Mouse (Mus musculus) neutrophil, adult 5-6 weeks (primary cell): ENCODE measurements around the gene Asic3. TPM values are rescaled to one million over a fixed set of nuclear protein-coding genes. Genes with fewer than 3 reads are reported as not detected.

ENCODE experiments used
- ATAC-seq: fragments of 151-379, 151-347 bp; 2 replicates; pipeline ENCODE4 v1.8.0; 2017; ENCODE audit warnings: mild to moderate bottlenecking, moderate TSS enrichment; ENCODE audit not compliant: insufficient number of reproducible peaks, poor library complexity, low FRiP score, severe bottlenecking; ENCODE audit errors: extremely low read depth
- total RNA-seq: library from RNA; stranded (forward); fragments of 200-1000 nt; gene quantifications from 2 replicates; pipeline ENCODE4 v1.2.3, GENCODE M21; 2017

Asic3 gene
- total RNA-seq, 1 experiment from 2014 or later: 0.23 TPM

GRCm38 (mm10) chr5:24412063-24412462 lies 1.1 kb upstream of the Asic3 start:
- no peak for ATAC-seq

DNA sequence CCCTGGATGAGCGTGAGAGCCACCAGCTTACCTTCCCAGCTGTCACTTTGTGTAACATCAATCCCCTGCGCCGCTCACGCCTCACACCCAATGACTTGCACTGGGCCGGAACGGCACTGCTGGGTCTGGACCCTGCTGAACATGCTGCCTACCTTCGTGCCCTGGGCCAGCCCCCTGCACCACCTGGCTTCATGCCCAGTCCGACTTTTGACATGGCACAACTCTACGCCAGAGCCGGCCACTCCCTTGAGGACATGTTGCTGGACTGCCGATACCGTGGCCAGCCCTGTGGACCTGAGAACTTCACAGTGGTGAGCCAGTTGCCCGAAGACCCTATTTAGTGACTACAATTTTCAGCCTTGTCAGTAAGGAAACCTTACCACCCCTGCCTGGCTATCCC lies 746 bp downstream of the Asic3 start:
- no peak for ATAC-seq

- ATAC-seq: peak; percentile 65
Measured at GRCm38 (mm10) chr5:24416222-24416736, 3.1 kb downstream of the Asic3 start.

- ATAC-seq: no peak
Measured at GRCm38 (mm10) chr5:24417587-24417986, 4.4 kb downstream of the Asic3 start.

GRCm38 (mm10) chr5:24420381-24420780 lies 7.2 kb downstream of the Asic3 start:
- no peak for ATAC-seq

DNA sequence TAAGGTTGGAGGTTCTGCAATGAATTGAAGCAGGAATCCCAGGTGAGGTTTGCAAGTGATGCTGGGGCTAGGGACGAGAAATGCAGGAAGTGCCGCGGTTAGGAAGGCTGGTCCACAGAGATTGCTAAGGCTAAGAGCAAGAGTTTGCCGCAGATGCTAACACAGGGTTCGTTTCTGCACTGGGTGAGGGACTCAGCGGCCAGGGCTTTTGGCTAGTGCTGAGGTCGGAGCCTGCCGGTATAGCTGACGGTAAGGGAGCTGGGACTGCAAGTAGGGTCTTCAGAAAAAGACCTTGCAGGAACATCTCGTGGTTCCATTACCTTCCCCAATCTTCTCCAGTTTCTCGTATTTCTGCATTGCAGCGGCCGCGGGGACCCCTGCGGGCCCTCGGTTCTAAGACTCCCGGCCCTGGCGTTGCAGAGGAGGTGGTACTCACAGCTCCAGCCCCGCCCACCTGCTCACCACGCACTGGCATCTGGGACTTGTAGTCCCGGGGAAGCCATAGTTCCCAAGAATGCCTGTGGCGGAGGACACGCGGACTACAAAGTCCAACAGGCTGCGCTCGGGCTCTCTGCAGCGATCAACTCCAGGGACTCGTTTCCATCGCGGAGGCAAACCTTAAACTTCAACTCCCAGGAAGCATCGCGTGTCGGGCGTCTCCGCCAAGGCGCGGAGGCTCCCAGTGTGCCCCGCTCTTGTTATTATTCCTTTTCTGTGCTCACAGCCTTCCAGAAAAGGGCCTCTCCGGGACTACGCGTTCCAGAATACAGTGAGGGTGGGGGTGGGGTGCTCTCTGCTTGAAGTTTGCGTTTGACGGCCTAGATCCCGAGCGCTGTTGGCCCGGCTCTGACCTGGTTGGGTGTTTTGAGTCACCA lies 10.2 kb downstream of the Asic3 start, which contains the start of the genes Cdk5 and Slc4a2:
Gene Cdk5, minus strand, starts transcription at position 402 of the 875 bp plus-strand sequence.
Gene Slc4a2, plus strand, starts transcription at position 709 of the 875 bp plus-strand sequence.
- peak; percentile 93 for ATAC-seq

DNA sequence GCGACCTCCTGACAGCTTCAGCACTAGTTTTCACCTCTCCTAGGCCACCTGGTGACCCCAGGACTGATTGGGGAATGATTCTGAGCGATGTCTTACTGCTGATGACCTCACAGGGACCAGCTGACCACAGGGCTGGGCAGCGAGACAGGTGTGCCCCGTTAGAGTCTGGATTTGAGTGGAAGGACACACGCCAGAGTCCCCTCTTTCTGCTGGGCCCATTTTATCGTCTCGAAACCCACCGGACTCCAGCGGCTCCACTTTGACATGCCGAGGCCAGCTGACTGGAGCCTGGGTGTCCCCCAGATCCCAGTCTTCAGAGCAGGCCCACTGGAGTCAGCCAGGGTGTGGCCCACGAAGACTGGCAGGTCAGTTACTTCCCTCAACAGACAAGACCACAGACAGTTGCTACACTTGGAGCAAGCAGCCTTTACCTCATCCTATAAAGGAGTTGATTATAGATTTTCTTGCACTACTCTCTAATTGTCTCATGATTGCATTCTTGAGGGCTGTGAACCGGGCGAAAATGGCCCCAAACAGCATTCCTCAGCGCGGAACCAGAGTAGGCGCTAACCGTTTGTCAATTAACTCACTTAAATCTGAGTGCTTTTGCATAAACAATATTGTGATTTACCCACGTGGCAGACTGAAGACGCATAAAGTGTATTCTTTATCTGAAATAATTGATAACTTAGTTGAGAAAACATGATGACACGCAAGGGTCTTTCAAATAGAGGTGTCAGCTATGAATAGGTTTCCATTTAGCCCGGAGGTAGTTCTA lies 11.0 kb downstream of the Asic3 start:
- no peak for ATAC-seq

DNA sequence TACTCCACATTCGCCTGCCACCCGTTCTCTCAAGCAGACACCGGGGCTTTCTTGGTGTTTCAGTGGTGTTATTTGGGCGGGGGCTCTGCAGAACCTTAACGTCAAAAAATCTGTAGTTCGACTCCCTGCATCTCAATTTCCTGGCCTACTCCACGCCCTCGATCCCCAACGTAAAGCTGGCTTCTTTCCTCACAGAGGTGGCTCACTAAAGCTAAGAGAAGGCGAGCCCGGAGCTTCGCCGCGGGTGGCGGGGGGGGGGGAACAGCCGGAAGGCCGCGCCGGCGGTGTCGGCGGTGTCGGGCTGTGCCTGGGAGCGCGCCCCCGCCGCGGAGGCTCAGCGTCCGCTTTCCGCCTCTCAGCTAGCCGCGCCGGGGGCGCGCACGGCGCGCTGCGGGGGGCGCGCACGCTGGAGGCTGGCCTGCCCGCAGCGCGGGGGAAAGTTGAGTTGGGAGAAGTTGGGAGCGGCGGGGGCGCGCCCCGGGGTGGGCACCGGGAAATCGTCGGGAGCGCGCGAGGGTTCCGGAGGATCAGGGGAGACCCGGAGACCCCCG lies 11.7 kb downstream of the Asic3 start:
- ATAC-seq: 0 out of 2 replicates have a peak, but pooled peaks have one; percentile 6

DNA sequence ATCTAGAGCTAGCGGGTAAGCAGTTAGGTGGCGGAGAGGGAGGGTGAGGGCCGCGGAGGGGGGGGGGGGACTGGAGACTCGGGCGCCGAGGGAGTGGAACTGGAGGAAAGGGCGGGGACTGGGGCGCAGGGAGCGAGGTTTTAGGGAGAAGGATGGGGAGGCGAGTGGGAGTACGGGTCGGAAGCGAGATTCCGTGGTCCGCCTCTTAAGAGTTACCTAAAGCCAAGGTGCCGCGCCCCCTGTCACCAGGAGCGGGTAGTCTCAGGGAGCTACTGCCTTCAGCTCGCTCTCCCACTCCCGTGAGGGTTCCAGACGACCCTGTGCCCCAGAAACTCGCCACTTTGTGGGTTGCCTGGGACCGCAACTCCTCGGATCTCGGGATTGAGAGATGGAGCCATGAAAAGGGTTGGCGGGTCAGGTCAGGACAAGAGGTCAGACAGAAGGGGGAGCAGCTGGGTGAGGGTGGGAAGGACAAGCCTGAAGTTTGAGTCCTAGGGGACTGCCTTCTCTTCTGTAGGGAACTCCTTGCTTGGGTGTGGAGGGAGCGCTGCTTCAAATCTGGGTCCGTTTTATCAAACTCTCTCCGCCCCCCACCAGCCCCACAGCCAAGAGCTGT lies 12.3 kb downstream of the Asic3 start:
- no peak for ATAC-seq

DNA sequence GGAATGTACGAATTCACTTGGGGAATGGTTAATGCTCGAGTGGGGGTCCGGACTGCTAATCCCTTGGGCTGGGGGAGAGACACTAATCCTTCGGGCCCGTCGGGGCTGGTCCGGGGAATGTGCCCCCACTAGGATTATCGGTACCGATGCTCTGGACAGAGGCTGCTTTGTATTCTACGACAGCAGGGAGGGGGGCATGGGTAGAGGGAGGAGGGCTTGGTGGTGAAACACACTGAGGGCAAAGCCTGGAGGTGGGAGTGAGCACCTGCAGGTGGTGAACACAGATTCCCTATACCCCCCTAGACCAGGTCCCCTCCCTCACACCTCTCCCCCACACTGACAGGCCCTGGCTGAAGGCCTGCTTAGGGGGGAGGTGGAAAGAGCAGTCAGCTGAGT lies 12.8 kb downstream of the Asic3 start:
- ATAC-seq: no peak

- no peak for ATAC-seq
Measured at GRCm38 (mm10) chr5:24426556-24427284, 13.5 kb downstream of the Asic3 start.

- ATAC-seq: no peak
Measured at GRCm38 (mm10) chr5:24427285-24427633, 14.1 kb downstream of the Asic3 start.

DNA sequence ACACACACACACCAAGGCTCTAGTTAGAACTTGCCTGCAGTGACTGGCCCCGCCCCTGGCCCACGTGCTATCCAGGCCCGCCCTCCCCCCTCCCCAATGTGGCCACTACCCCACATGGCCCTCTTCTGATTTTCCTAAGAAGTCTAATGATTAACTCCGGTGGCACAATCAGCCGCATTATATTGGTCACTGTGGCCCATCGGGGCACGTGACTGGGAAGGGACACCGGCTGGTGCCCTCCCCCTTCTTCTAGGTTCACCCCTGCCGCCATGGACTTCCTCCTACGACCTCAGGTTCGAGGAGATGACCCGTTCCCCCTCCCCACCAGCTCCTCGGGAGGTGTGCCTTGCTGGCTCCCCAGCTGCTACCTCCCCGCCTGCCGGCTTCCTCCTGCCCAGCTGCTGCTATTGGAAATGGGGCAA lies 14.8 kb downstream of the Asic3 start:
- ATAC-seq: no peak

DNA sequence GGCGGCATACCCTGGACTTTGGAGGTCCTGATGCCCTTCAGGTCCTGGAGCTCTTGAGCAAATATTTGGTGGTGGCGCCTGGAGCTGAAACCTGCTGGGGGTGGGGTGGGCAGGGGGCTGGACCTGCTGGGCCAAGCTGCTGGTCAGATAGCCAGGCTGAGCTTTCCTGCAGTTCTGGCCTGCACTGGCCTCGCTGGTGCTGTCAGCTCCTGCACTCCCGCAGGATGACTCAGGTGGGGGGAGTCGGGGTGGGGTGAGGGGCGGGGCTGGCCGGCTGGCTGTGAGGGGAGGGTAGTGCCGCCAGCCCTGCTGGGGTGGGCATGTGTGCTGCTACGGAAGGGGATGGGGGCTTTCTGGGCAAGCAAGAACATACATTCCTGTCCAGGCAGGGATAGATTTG lies 15.4 kb downstream of the Asic3 start:
- no peak for ATAC-seq

- ATAC-seq: no peak
Measured at GRCm38 (mm10) chr5:24433993-24434392, 20.8 kb downstream of the Asic3 start.

- no peak for ATAC-seq
Measured at GRCm38 (mm10) chr5:24441187-24441586, 28.0 kb downstream of the Asic3 start.

GRCm38 (mm10) chr5:24442029-24442428 lies 28.8 kb downstream of the Asic3 start:
- ATAC-seq: no peak

GRCm38 (mm10) chr5:24443204-24443603 lies 30.0 kb downstream of the Asic3 start:
- no peak for ATAC-seq
